Mouse (Mus musculus): ENCODE measurements around the gene Btg1. TPM values are rescaled to one million over a fixed set of nuclear protein-coding genes. Genes with fewer than 3 reads are reported as not detected.

The Btg1 gene
- polyA plus RNA-seq, 1 experiment from 2014 or later = 47.5 TPM

DNA sequence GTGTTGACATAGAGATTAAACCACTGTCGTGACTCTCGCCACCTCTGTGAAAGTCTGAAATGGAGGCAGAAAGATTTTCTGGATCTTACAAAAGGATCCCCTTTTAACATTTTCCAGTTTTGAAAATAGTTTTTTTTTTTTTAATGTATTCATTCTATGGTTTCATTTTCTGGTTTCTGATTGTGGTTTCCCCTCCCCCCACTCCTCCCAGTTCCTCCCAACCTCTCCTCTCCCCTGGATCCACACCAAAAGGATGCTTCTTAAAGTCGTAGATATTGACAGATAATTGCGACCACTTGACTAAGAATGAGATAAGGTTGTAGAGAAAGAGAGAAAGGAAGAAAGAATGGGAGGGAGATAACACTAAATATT is 16.3 kb downstream of the Btg1 start:
- H3K36me3 ChIP-seq (ENCODE audit: control insufficient read depth, insufficient read depth, low read length) = no peaks in the 10 kb centered on the region
- no peak overlapping the region for H3K27ac ChIP-seq (ENCODE audit: low read depth, low read length)
- H3K4me1 ChIP-seq (ENCODE audit: control insufficient read depth, insufficient read depth, low read length) = no peaks in the 10 kb centered on the region
- no peak overlapping the region for H3K4me3 ChIP-seq (ENCODE audit: low read depth, low read length)
- DNase-seq (ENCODE audit: low spot score, missing footprints) (no peak), ATAC-seq (ENCODE audit: low FRiP score) (no peak)
- no peaks in the 10 kb centered on the region for H3K9me3 ChIP-seq (ENCODE audit: control insufficient read depth, low read length)
- H3K27me3 ChIP-seq (ENCODE audit: control insufficient read depth, insufficient read depth, low read length) = no peaks in the 10 kb centered on the region
- 60% methylated on average over 4 of the region's 4 CpGs for WGBS
- no peak overlapping the region for H3K9ac ChIP-seq (ENCODE audit: low read length)
- H3K4me2 ChIP-seq = no peak overlapping the region

- ATAC-seq (ENCODE audit: low FRiP score) (no peak), DNase-seq (ENCODE audit: low spot score, missing footprints) (no peak)
- Histone ChIP-seq H3K4me1 (ENCODE audit: control insufficient read depth, insufficient read depth, low read length) (no peaks in the 10 kb centered on the region), H3K36me3 (ENCODE audit: control insufficient read depth, insufficient read depth, low read length) (no peaks in the 10 kb centered on the region), H3K4me3 (ENCODE audit: low read depth, low read length) (no peak overlapping the region), H3K27me3 (ENCODE audit: control insufficient read depth, insufficient read depth, low read length) (no peaks in the 10 kb centered on the region), H3K9ac (ENCODE audit: low read length) (no peak overlapping the region), H3K4me2 (no peak overlapping the region), H3K9me3 (ENCODE audit: control insufficient read depth, low read length) (no peaks in the 10 kb centered on the region), H3K27ac (ENCODE audit: low read depth, low read length) (no peak overlapping the region)
- WGBS = 78% methylated on average over 4 of the region's 4 CpGs
Measured at GRCm38 (mm10) chr10:96635472-96635871, 18.7 kb downstream of the Btg1 start.

DNA sequence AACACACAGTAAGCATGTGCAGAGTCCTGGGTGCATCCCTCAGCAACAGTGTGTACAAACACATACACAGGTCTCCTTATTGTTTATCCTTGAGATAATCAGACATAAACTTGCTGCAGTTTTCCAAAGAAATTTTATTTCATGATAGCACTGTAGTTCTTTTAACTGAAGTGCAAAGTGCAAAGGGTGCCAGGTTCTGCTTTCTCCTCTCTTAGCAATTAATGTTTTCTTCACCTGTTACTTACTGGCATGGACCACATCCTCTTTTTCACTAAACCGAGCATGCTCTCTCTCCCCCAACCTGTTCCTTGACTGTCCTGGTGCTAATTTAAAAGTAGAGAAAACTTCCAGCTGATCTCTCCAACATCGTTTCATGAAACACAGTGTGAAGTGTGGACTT is 21.7 kb downstream of the Btg1 start:
- DNase-seq (ENCODE audit: low spot score, missing footprints) (no peak), ATAC-seq (ENCODE audit: low FRiP score) (no peak)
- H3K4me1 ChIP-seq (ENCODE audit: control insufficient read depth, insufficient read depth, low read length) = no peaks in the 10 kb centered on the region
- 90% methylated on average over 2 of the region's 2 CpGs for WGBS
- no peak overlapping the region for H3K4me2 ChIP-seq
- no peaks in the 10 kb centered on the region for H3K36me3 ChIP-seq (ENCODE audit: control insufficient read depth, insufficient read depth, low read length)
- no peak overlapping the region for H3K9ac ChIP-seq (ENCODE audit: low read length)
- no peaks in the 10 kb centered on the region for H3K27me3 ChIP-seq (ENCODE audit: control insufficient read depth, insufficient read depth, low read length)
- no peaks in the 10 kb centered on the region for H3K9me3 ChIP-seq (ENCODE audit: control insufficient read depth, low read length)
- H3K4me3 ChIP-seq (ENCODE audit: low read depth, low read length) = no peak overlapping the region
- no peak overlapping the region for H3K27ac ChIP-seq (ENCODE audit: low read depth, low read length)

GRCm38 (mm10) chr10:96642014-96642413 is 25.2 kb downstream of the Btg1 start:
- 80% methylated on average over 4 of the region's 4 CpGs for WGBS
- no peak for DNase-seq (ENCODE audit: low spot score, missing footprints)
- Histone ChIP-seq H3K27me3 (ENCODE audit: control insufficient read depth, insufficient read depth, low read length) (no peaks in the 10 kb centered on the region), H3K4me3 (ENCODE audit: low read depth, low read length) (no peak overlapping the region), H3K27ac (ENCODE audit: low read depth, low read length) (no peak overlapping the region), H3K4me2 (no peak overlapping the region), H3K36me3 (ENCODE audit: control insufficient read depth, insufficient read depth, low read length) (no peaks in the 10 kb centered on the region), H3K4me1 (ENCODE audit: control insufficient read depth, insufficient read depth, low read length) (peaks cover 7% of the 10 kb centered on the region), H3K9me3 (ENCODE audit: control insufficient read depth, low read length) (no peaks in the 10 kb centered on the region), H3K9ac (ENCODE audit: low read length) (no peak overlapping the region)
- ATAC-seq (ENCODE audit: low FRiP score) = no peak

DNA sequence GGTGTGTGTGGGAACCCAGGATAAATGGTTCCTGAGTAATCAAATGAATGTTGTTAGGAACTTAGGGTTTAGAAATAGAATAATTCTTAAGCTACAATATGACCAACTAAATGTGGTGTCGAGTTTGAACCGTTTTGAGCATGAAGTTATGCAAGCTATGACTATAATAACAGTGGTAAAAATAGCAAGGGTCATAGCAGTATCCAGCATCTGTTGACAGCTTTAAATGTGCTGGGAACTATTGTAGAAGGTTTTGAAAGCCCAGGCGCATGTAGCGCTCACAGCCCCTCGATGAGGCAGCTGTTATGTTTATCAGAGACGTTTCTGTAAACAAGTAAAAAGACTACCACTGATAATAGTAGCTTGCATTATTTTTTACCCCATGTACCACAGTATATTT is 25.9 kb downstream of the Btg1 start:
- Histone ChIP-seq H3K27ac (ENCODE audit: low read depth, low read length) (no peak overlapping the region), H3K4me1 (ENCODE audit: control insufficient read depth, insufficient read depth, low read length) (peaks cover 11% of the 10 kb centered on the region)
- 87% methylated on average over 6 of the region's 6 CpGs for WGBS

GRCm38 (mm10) chr10:96645183-96645582 is 28.4 kb downstream of the Btg1 start:
- Histone ChIP-seq H3K4me1 (ENCODE audit: control insufficient read depth, insufficient read depth, low read length) (peaks cover 11% of the 10 kb centered on the region), H3K27me3 (ENCODE audit: control insufficient read depth, insufficient read depth, low read length) (no peaks in the 10 kb centered on the region), H3K9me3 (ENCODE audit: control insufficient read depth, low read length) (no peaks in the 10 kb centered on the region), H3K36me3 (ENCODE audit: control insufficient read depth, insufficient read depth, low read length) (no peaks in the 10 kb centered on the region), H3K27ac (ENCODE audit: low read depth, low read length) (peak overlapping the region; percentile 71), H3K4me2 (no peak overlapping the region), H3K4me3 (ENCODE audit: low read depth, low read length) (no peak overlapping the region), H3K9ac (ENCODE audit: low read length) (no peak overlapping the region)
- 89% methylated on average over 1 of the region's 1 CpGs for WGBS
- no peak for DNase-seq (ENCODE audit: low spot score, missing footprints)
- no peak for ATAC-seq (ENCODE audit: low FRiP score)

More for the DNA sequence above, 25.9 kb downstream of the Btg1 start:
- Histone ChIP-seq H3K36me3 (ENCODE audit: control insufficient read depth, insufficient read depth, low read length) (no peaks in the 10 kb centered on the region), H3K9ac (ENCODE audit: low read length) (no peak overlapping the region), H3K4me3 (ENCODE audit: low read depth, low read length) (no peak overlapping the region), H3K4me2 (no peak overlapping the region), H3K9me3 (ENCODE audit: control insufficient read depth, low read length) (no peaks in the 10 kb centered on the region), H3K27me3 (ENCODE audit: control insufficient read depth, insufficient read depth, low read length) (no peaks in the 10 kb centered on the region)
- no peak for DNase-seq (ENCODE audit: low spot score, missing footprints)
- ATAC-seq (ENCODE audit: low FRiP score) = no peak

DNA sequence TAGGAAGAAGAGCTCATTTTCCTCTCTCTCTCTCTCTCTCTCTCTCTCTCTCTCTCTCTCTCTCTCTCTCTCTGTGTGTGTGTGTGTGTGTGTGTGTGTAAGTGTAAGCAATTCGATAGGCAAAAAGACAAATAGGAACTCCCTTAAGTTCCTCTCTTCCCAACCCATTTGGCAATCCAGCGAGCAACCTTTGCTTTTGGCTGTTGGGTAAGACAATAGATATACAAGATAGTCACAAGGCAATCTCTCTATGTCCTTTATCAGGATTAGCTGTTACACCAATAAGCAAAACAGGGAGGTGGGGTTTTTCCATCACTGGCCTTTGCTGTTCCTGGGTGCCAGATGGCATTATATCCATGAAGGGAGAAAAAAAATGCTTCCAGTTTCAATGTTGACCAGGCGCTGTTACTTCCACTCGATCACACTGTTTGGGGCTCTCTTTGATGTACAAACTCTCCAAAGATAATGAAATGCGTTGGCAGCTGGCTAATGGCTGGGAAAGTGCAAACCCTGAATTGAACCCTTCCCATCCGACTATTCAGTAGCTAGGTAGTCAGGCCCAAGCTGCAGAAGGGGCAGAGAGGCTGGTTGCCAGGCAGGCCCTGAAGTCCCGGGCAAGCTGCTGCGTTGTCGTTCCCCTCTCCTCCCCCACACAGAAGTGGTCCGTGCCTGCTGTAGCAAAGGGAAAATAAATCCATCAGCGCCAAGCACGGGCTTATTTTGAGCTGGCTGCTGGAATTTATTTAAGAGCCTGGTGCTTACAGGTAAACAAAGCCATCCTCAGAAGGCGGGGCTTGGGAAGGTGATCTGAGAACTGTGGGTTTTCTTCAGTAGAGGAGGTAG is 29.4 kb downstream of the Btg1 start:
- peak; percentile 97 for ATAC-seq (ENCODE audit: low FRiP score)
- 19% methylated on average over 13 of the region's 13 CpGs for WGBS
- Histone ChIP-seq H3K27me3 (ENCODE audit: control insufficient read depth, insufficient read depth, low read length) (no peaks in the 10 kb centered on the region), H3K4me1 (ENCODE audit: control insufficient read depth, insufficient read depth, low read length) (peaks cover 11% of the 10 kb centered on the region), H3K9me3 (ENCODE audit: control insufficient read depth, low read length) (no peaks in the 10 kb centered on the region), H3K27ac (ENCODE audit: low read depth, low read length) (peak overlapping the region; percentile 71), H3K4me2 (peak overlapping the region; percentile 19; the same call in 1 of the 2 replicates), H3K4me3 (ENCODE audit: low read depth, low read length) (no peak overlapping the region), H3K36me3 (ENCODE audit: control insufficient read depth, insufficient read depth, low read length) (no peaks in the 10 kb centered on the region), H3K9ac (ENCODE audit: low read length) (peak overlapping the region; percentile 16; the same call in 1 of the 2 replicates)
- DNase-seq (ENCODE audit: low spot score, missing footprints) = peak; percentile 88

DNA sequence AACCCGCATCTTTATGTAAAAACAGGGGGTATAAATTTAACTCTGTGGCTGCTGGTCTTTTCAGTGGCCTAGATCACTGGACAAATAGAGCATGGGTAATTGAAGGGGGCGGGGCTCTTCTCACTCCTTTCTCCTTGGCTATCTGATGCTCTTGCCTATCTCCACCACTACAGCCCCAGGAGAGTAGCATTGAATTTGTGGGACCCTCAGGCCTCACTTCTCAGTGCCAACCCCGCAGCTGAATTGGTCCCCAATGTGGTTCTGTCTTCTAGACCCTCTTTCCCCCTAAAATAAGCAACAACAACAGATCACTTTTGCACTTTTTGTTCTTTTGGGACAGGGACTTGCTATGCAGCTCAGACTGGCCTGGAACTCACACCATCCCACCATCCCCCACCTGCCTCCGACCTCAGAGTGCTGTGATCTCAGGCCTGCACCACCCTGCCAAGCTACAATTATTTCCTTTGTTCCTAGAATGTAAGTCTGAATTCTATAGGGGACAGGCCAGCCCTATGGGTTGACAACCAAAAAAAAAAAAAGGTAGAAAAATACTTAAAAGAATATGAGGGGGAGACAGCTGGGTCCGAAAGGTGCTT is 30.2 kb downstream of the Btg1 start:
- H3K27me3 ChIP-seq (ENCODE audit: control insufficient read depth, insufficient read depth, low read length) = no peaks in the 10 kb centered on the region
- peaks cover 11% of the 10 kb centered on the region for H3K4me1 ChIP-seq (ENCODE audit: control insufficient read depth, insufficient read depth, low read length)
- H3K4me2 ChIP-seq = peak overlapping the region; percentile 19; the same call in 1 of the 2 replicates
- DNase-seq (ENCODE audit: low spot score, missing footprints) (peak; percentile 89), ATAC-seq (ENCODE audit: low FRiP score) (peak; percentile 85)
- peak overlapping the region; percentile 71 for H3K27ac ChIP-seq (ENCODE audit: low read depth, low read length)
- no peaks in the 10 kb centered on the region for H3K36me3 ChIP-seq (ENCODE audit: control insufficient read depth, insufficient read depth, low read length)
- no peak overlapping the region for H3K4me3 ChIP-seq (ENCODE audit: low read depth, low read length)
- peak overlapping the region; percentile 16; the same call in 1 of the 2 replicates for H3K9ac ChIP-seq (ENCODE audit: low read length)
- WGBS = 47% methylated on average over 5 of the region's 5 CpGs
- no peaks in the 10 kb centered on the region for H3K9me3 ChIP-seq (ENCODE audit: control insufficient read depth, low read length)

- DNase-seq (ENCODE audit: low spot score, missing footprints) (no peak), ATAC-seq (ENCODE audit: low FRiP score) (no peak)
- Histone ChIP-seq H3K27ac (ENCODE audit: low read depth, low read length) (no peak overlapping the region), H3K9ac (ENCODE audit: low read length) (no peak overlapping the region), H3K9me3 (ENCODE audit: control insufficient read depth, low read length) (no peaks in the 10 kb centered on the region), H3K4me2 (no peak overlapping the region), H3K27me3 (ENCODE audit: control insufficient read depth, insufficient read depth, low read length) (no peaks in the 10 kb centered on the region), H3K4me3 (ENCODE audit: low read depth, low read length) (no peak overlapping the region), H3K4me1 (ENCODE audit: control insufficient read depth, insufficient read depth, low read length) (peaks cover 11% of the 10 kb centered on the region), H3K36me3 (ENCODE audit: control insufficient read depth, insufficient read depth, low read length) (no peaks in the 10 kb centered on the region)
- WGBS = 80% methylated on average over 3 of the region's 3 CpGs
Measured at GRCm38 (mm10) chr10:96648161-96648561, 31.4 kb downstream of the Btg1 start.
